Mouse (Mus musculus) CH12.LX (cell line): Measurements from ENCODE around the gene Dctn3.

Experiments
- CTCF ChIP-seq, 2 experiments: IDR thresholded peaks in 1 of 2; conservative IDR thresholded peaks in 1 of 2; 2 replicates each; pipeline ENCODE4 v1.5.1; 2011 to 2012; ENCODE audit warnings: low read depth in 2 of 2, low read length in 2 of 2, improper control_type of control experiment in 1 of 2, inconsistent platforms in 1 of 2, mild to moderate bottlenecking in 1 of 2, moderate library complexity in 1 of 2
- E2F4 ChIP-seq: IDR thresholded peaks from 2 replicates; pipeline ENCODE4 v1.6.1; 2011; ENCODE audit warnings: low read depth, low read length, improper control_type of control experiment; ENCODE audit not compliant: insufficient replicate concordance
- ELF1 ChIP-seq: IDR thresholded peaks from 2 replicates; pipeline ENCODE4 v1.6.1; 2014; ENCODE audit warnings: low read depth, mild to moderate bottlenecking, inconsistent platforms, low read length, improper control_type of control experiment
- PAX5 ChIP-seq: IDR thresholded peaks from 2 replicates; pipeline ENCODE4 v1.6.1; 2012; ENCODE audit warnings: low read length, inconsistent platforms, mixed read lengths
- POLR2A ChIP-seq: IDR thresholded peaks from 2 replicates; pipeline ENCODE4 v1.6.1; 2011; ENCODE audit warnings: low read depth, mild to moderate bottlenecking, improper control_type of control experiment, low read length
- USF2 ChIP-seq: conservative IDR thresholded peaks from 2 replicates; pipeline ENCODE4 v1.6.1; 2011; ENCODE audit warnings: low read depth, low read length, improper control_type of control experiment
- ZC3H11A ChIP-seq: IDR thresholded peaks from 2 replicates; pipeline ENCODE4 v1.6.1; 2012; ENCODE audit warnings: low read depth, mild to moderate bottlenecking, inconsistent platforms, low read length, improper control_type of control experiment

DNA sequence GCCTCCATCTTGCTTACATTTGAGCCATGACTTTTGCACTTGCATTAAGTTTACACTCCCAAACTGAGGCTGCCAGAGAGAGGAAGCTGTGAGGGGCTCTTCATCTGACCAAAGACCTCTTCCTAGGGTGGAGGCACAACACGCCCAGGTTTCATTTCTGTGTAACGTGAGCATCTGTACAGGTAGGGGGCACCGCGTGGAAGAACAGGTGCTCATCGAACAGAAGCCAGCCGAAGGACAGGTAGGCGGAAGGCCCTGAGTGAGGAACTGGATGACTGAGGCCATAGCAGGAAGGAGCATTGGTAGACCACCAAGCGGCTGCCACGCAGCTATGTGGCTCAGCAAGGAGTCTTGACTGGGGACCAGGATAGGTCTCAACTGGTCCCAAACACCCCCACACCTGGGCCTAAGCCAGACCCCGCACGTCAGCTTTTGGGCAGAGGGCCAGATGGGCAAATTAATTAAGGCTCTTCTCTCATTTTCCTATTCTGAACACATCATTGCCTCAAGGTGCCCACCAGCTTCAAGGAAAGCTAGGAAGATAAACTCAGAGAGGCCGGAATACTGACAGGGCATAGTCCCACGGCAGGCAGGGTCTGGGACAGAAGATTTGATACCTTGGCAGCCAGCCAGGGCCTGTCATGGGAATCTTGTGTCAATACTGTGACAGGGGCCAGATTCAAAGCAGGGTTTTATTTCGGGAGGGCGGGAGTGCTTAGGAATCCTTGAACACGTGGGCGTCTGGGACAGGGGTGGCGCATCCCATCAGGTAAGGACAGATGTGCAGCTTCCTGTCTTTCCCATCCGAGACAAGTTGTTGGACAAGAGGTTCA is 16.8 kb downstream of the Dctn3 start:
- TF ChIP-seq USF2: no peak
- no peak for TF ChIP-seq POLR2A
- TF ChIP-seq CTCF (conservative IDR thresholded peaks at IDR 0.05 in 1 of 2, IDR thresholded peaks at IDR 0.05 in 1 of 2; ENCODE audit: low read depth in 2 of 2, low read length in 2 of 2): no peak
- TF ChIP-seq E2F4: no peak
- TF ChIP-seq ELF1: no peak
- no peak for TF ChIP-seq ZC3H11A
- TF ChIP-seq PAX5: no peak
